Mouse (Mus musculus) cerebellum, adult 11 months (tissue): ENCODE measurements at regions not wholly inside any gene's neighbourhood (a gene's known extent, or its start where the extent isn't known, plus 50 kb on each side); places are given as distances from the start of the nearest gene placed in this dataset.

Experiments
- DNase-seq: peaks from one replicate; pipeline ENCODE4 v3.0.0; 2022

- DNase-seq, result no peak
These were observed 99.9 kb upstream of the Ctbp2 start for GRCm38 (mm10) chr7:133223948-133224652.

- no peak for DNase-seq
These were observed 88.2 kb upstream of the Ctbp2 start for GRCm38 (mm10) chr7:133212328-133212727.

GRCm38 (mm10) chr7:133205704-133206103 is 81.5 kb upstream of the Ctbp2 start:
- no peak for DNase-seq

GRCm38 (mm10) chr7:133204485-133204884 is 80.3 kb upstream of the Ctbp2 start:
- DNase-seq, result no peak

- DNase-seq, result no peak
These were observed 79.8 kb upstream of the Ctbp2 start for GRCm38 (mm10) chr7:133203933-133204332.

- no peak for DNase-seq
These were observed 78.1 kb upstream of the Ctbp2 start for GRCm38 (mm10) chr7:133202092-133202880.

GRCm38 (mm10) chr7:133199046-133199445 is 74.9 kb upstream of the Ctbp2 start:
- DNase-seq, result no peak

GRCm38 (mm10) chr7:133189880-133190462 is 65.8 kb upstream of the Ctbp2 start:
- no peak for DNase-seq

- peak; percentile 62 for DNase-seq
These were observed 61.9 kb upstream of the Ctbp2 start for GRCm38 (mm10) chr7:133185931-133186601.

GRCm38 (mm10) chr7:133184905-133185594 is 60.9 kb upstream of the Ctbp2 start:
- no peak for DNase-seq

GRCm38 (mm10) chr7:133181388-133181787 is 57.2 kb upstream of the Ctbp2 start:
- DNase-seq, result no peak

- peak; percentile 25 for DNase-seq
These were observed 53.0 kb upstream of the Ctbp2 start for GRCm38 (mm10) chr7:133177179-133177575.

GRCm38 (mm10) chr7:133176256-133177178 is 52.4 kb upstream of the Ctbp2 start:
- peak; percentile 66 for DNase-seq
